Mouse (Mus musculus): ENCODE data around the gene B130006D01Rik. TPM values are rescaled to one million over a fixed set of nuclear protein-coding genes. Genes with fewer than 3 reads are reported as not detected.
"Not testable (repeated sequence)": the region's sequence is repeated elsewhere in the genome, so short reads cannot be mapped to it uniquely, and the experiment has no call there.

B130006D01Rik gene
- polyA plus RNA-seq, 1 experiment from 2014 or later = 0.91 TPM

DNA sequence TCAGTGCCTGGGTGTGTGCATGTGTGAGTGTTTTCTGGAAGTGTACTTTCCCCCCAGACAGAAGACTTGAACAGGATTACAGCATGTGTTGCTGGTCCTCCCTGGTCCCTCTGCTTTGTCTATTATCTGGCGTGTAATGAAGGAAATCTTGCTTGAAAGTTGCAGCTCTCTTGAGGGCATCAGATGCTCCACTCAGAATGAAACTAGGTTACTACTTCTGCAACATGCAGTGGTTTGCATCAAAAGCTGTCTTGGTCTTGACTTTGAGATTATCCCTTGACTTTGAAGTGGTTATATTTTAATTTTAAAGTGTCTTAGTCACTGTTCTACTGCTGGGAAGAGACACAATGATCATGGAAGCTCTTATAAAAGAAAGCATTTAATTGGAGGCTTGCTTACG lies 11.1 kb downstream of the B130006D01Rik start:
- Histone ChIP-seq H3K9me3 (ENCODE audit: control insufficient read depth, low read length) (no peaks in the 10 kb centered on the region), H3K36me3 (ENCODE audit: control insufficient read depth, insufficient read depth, low read length) (no peaks in the 10 kb centered on the region), H3K27me3 (ENCODE audit: control insufficient read depth, insufficient read depth, low read length) (no peaks in the 10 kb centered on the region), H3K4me3 (ENCODE audit: control insufficient read depth in 1 of 2, insufficient read depth in 1 of 2, low read depth in 1 of 2, low read length in 2 of 2) (no peak overlapping the region), H3K4me2 (ENCODE audit: low read length) (no peak overlapping the region), H3K9ac (ENCODE audit: low read length) (no peak overlapping the region), H3K4me1 (ENCODE audit: control insufficient read depth in 2 of 2, insufficient read depth in 2 of 2, low read length in 2 of 2) (peaks cover 2 to 5% of the 10 kb centered on the region in 2 experiments; a peak in 2 of 4 replicates), H3K27ac (replicated peaks in 1 of 2; ENCODE audit: control insufficient read depth in 1 of 2, insufficient read depth in 1 of 2, low read depth in 2 of 2, low read length in 2 of 2) (no peak overlapping the region)
- ATAC-seq (ENCODE audit: insufficient number of reproducible peaks, insufficient read depth, low FRiP score, low read depth) = no peak
- WGBS = 94% methylated on average over 2 of the region's 2 CpGs

DNA sequence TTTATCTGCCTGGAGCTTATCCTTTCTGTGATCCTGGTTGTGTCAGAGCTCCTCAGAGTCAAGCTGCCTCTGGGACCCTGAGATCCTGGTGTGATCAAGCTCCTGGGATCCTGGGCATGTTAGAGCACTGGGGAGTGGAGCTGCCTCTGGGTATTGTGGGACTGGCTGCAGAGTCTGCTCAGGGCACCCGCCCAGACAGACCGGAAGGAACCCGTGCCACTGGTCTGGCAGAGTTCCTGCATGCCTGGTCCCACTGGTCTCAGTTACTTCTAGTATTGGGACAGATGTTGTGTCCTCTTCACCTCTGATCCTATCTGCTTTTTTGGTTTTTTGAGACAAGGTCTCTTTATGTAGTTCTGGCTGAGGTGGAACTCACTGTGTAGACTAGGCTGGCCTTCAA lies 14.4 kb downstream of the B130006D01Rik start:
- H3K4me1 ChIP-seq (ENCODE audit: control insufficient read depth in 2 of 2, insufficient read depth in 2 of 2, low read length in 2 of 2) = peaks cover 2 to 5% of the 10 kb centered on the region in 2 experiments; a peak in 3 of 4 replicates
- no peak overlapping the region for H3K4me3 ChIP-seq (ENCODE audit: control insufficient read depth in 1 of 2, insufficient read depth in 1 of 2, low read depth in 1 of 2, low read length in 2 of 2)
- ATAC-seq (ENCODE audit: insufficient number of reproducible peaks, insufficient read depth, low FRiP score, low read depth) = no peak
- H3K4me2 ChIP-seq (ENCODE audit: low read length) = no peak overlapping the region
- no peak overlapping the region for H3K9ac ChIP-seq (ENCODE audit: low read length)
- no peaks in the 10 kb centered on the region for H3K27me3 ChIP-seq (ENCODE audit: control insufficient read depth, insufficient read depth, low read length)
- no peak overlapping the region for H3K27ac ChIP-seq (replicated peaks in 1 of 2; ENCODE audit: control insufficient read depth in 1 of 2, insufficient read depth in 1 of 2, low read depth in 2 of 2, low read length in 2 of 2)
- no peaks in the 10 kb centered on the region for H3K9me3 ChIP-seq (ENCODE audit: control insufficient read depth, low read length)
- no peaks in the 10 kb centered on the region for H3K36me3 ChIP-seq (ENCODE audit: control insufficient read depth, insufficient read depth, low read length)
- WGBS = 36% methylated on average over 3 of the region's 3 CpGs

DNA sequence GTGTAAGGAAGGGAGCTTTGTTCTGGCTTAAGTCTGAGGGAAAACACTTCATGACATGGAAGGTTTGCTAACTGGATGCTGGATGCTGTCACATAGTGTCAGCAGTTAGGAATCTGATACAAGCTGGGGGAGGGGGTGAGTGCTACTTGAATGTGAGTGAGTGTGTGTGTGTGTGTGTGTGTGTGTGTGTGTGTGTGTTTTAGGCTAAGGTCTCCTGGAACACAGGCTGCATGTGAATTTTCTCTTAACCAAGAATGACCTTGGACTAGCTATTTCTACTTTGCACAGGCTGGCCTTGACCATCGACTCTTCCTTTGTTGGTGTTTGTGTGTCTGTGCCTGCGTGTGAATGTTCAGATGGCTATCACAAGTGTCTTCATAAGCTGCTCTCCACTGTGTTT lies 21.1 kb downstream of the B130006D01Rik start:
- 0 out of 2 replicates have a peak, but pooled peaks cover 5% of the 10 kb centered on the region for H3K9me3 ChIP-seq (ENCODE audit: control insufficient read depth, low read length)
- H3K4me1 ChIP-seq (ENCODE audit: control insufficient read depth in 2 of 2, insufficient read depth in 2 of 2, low read length in 2 of 2) = peaks cover 0 to 9% of the 10 kb centered on the region in 2 experiments
- peaks cover 11% of the 10 kb centered on the region for H3K36me3 ChIP-seq (ENCODE audit: control insufficient read depth, insufficient read depth, low read length)
- H3K27me3 ChIP-seq (ENCODE audit: control insufficient read depth, insufficient read depth, low read length) = no peaks in the 10 kb centered on the region
- no peak overlapping the region for H3K9ac ChIP-seq (ENCODE audit: low read length)
- H3K4me2 ChIP-seq (ENCODE audit: low read length) = no peak overlapping the region
- 69% methylated on average over 2 of the region's 2 CpGs for WGBS
- H3K4me3 ChIP-seq (ENCODE audit: control insufficient read depth in 1 of 2, insufficient read depth in 1 of 2, low read depth in 1 of 2, low read length in 2 of 2) = no peak overlapping the region
- no peak for ATAC-seq (ENCODE audit: insufficient number of reproducible peaks, insufficient read depth, low FRiP score, low read depth)
- H3K27ac ChIP-seq (replicated peaks in 1 of 2; ENCODE audit: control insufficient read depth in 1 of 2, insufficient read depth in 1 of 2, low read depth in 2 of 2, low read length in 2 of 2) = no peak overlapping the region

DNA sequence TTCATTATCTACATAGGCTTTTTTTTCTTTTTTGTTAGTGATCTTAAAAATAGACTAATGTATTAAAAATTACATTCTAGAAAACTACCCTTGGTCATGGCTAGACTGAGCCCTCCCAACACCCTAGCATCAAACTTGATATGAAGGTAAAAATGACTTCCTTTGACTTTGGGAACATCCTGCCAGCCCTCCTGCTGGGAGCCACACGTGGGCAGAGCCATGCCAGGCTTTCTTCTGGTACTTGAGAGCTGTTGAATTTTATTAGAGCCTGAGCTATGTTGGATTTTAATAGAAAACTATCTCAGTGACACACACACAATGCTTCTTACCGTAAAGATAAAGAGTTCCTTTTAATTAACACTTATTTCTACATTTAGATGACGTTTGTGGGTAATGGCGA lies 23.4 kb downstream of the B130006D01Rik start:
- Histone ChIP-seq H3K4me2 (ENCODE audit: low read length) (no peak overlapping the region), H3K9me3 (ENCODE audit: control insufficient read depth, low read length) (0 out of 2 replicates have a peak, but pooled peaks cover 5% of the 10 kb centered on the region), H3K27me3 (ENCODE audit: control insufficient read depth, insufficient read depth, low read length) (no peaks in the 10 kb centered on the region), H3K9ac (ENCODE audit: low read length) (no peak overlapping the region), H3K4me1 (ENCODE audit: control insufficient read depth in 2 of 2, insufficient read depth in 2 of 2, low read length in 2 of 2) (peaks cover 0 to 9% of the 10 kb centered on the region in 2 experiments; a peak in 3 of 4 replicates), H3K36me3 (ENCODE audit: control insufficient read depth, insufficient read depth, low read length) (peaks cover 22% of the 10 kb centered on the region), H3K27ac (replicated peaks in 1 of 2; ENCODE audit: control insufficient read depth in 1 of 2, insufficient read depth in 1 of 2, low read depth in 2 of 2, low read length in 2 of 2) (no peak overlapping the region), H3K4me3 (ENCODE audit: control insufficient read depth in 1 of 2, insufficient read depth in 1 of 2, low read depth in 1 of 2, low read length in 2 of 2) (no peak overlapping the region)
- WGBS = 85% methylated on average over 4 of the region's 4 CpGs
- no peak for ATAC-seq (ENCODE audit: insufficient number of reproducible peaks, insufficient read depth, low FRiP score, low read depth)

DNA sequence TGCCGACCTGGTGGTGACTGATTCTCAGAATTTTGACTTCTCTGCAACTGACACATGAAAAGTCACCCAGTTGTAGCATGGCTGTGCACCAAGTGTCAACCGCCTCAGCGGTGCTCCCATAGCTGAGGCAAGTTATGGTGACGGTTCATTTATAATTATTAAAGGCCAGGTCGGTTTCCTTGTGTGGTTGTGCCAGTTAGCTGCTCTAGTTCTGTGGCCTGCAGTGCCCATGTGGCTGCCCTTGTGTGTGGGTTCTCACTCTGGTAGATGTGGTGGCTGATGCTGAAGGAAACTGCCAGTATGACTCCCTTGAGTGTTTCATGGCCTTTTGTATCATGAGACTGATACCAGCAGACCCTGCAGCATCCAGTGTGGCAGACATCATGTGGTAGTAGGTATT lies 24.9 kb downstream of the B130006D01Rik start:
- Histone ChIP-seq H3K27ac (replicated peaks in 1 of 2; ENCODE audit: control insufficient read depth in 1 of 2, insufficient read depth in 1 of 2, low read depth in 2 of 2, low read length in 2 of 2) (no peak overlapping the region), H3K9me3 (ENCODE audit: control insufficient read depth, low read length) (0 out of 2 replicates have a peak, but pooled peaks cover 5% of the 10 kb centered on the region), H3K4me3 (ENCODE audit: control insufficient read depth in 1 of 2, insufficient read depth in 1 of 2, low read depth in 1 of 2, low read length in 2 of 2) (no peak overlapping the region), H3K27me3 (ENCODE audit: control insufficient read depth, insufficient read depth, low read length) (no peaks in the 10 kb centered on the region), H3K36me3 (ENCODE audit: control insufficient read depth, insufficient read depth, low read length) (peaks cover 31% of the 10 kb centered on the region), H3K4me1 (ENCODE audit: control insufficient read depth in 2 of 2, insufficient read depth in 2 of 2, low read length in 2 of 2) (peaks cover 0 to 9% of the 10 kb centered on the region in 2 experiments; a peak in 3 of 4 replicates), H3K9ac (ENCODE audit: low read length) (no peak overlapping the region), H3K4me2 (ENCODE audit: low read length) (no peak overlapping the region)
- no peak for ATAC-seq (ENCODE audit: insufficient number of reproducible peaks, insufficient read depth, low FRiP score, low read depth)
- 85% methylated on average over 5 of the region's 5 CpGs for WGBS

DNA sequence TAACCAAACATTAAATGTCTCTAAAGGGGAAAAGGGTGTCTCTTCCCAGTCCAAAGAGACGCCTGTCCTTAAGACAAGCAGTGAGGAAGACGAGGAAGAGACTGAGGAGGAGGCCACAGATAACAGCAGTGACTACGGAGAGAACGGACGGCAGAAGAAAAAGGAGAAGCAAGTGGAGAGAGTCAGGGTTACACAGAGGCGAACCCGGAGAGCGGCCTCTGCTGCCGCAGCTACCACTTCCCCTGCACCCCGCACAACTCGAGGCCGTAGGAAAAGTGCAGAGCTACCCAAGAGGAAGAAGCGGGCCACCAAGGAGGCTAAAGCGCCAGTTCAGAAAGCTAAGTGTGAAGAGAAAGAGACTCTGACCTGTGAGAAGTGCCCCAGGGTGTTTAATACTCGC lies 26.2 kb downstream of the B130006D01Rik start:
- Histone ChIP-seq H3K9ac (ENCODE audit: low read length) (no peak overlapping the region), H3K4me1 (ENCODE audit: control insufficient read depth in 2 of 2, insufficient read depth in 2 of 2, low read length in 2 of 2) (peaks cover 0 to 3% of the 10 kb centered on the region in 2 experiments; a peak in 3 of 4 replicates), H3K9me3 (ENCODE audit: control insufficient read depth, low read length) (0 out of 2 replicates have a peak, but pooled peaks cover 5% of the 10 kb centered on the region), H3K4me3 (ENCODE audit: control insufficient read depth in 1 of 2, insufficient read depth in 1 of 2, low read depth in 1 of 2, low read length in 2 of 2) (no peak overlapping the region), H3K36me3 (ENCODE audit: control insufficient read depth, insufficient read depth, low read length) (peaks cover 42% of the 10 kb centered on the region), H3K27ac (replicated peaks in 1 of 2; ENCODE audit: control insufficient read depth in 1 of 2, insufficient read depth in 1 of 2, low read depth in 2 of 2, low read length in 2 of 2) (no peak overlapping the region), H3K4me2 (ENCODE audit: low read length) (no peak overlapping the region), H3K27me3 (ENCODE audit: control insufficient read depth, insufficient read depth, low read length) (no peaks in the 10 kb centered on the region)
- ATAC-seq (ENCODE audit: insufficient number of reproducible peaks, insufficient read depth, low FRiP score, low read depth) = no peak
- 82% methylated on average over 15 of the region's 15 CpGs for WGBS

DNA sequence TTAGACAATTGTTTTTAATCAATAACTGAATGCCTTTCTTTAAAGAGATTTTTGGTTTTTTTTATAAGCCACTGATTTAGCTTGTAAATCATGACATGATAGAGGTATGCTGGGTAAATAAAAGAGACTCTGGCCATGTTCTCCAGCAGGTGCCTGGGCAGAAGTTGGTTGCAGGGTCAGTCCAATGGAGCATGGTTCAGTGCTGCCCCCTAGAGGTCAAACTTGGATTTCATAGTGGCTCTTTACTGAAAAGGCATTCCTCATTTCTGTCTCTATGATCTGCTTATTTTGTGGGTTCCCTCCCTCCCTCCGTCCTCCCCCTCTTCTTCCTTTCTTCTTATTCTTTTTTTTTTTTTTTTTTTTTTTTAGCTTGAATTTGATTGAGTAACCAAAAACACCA lies 27.6 kb downstream of the B130006D01Rik start:
- 6% methylated on average over 1 of the region's 1 CpGs for WGBS
- no peak overlapping the region for H3K27ac ChIP-seq (replicated peaks in 1 of 2; ENCODE audit: control insufficient read depth in 1 of 2, insufficient read depth in 1 of 2, low read depth in 2 of 2, low read length in 2 of 2)
- no peak overlapping the region for H3K4me3 ChIP-seq (ENCODE audit: control insufficient read depth in 1 of 2, insufficient read depth in 1 of 2, low read depth in 1 of 2, low read length in 2 of 2)
- H3K27me3 ChIP-seq (ENCODE audit: control insufficient read depth, insufficient read depth, low read length) = no peaks in the 10 kb centered on the region
- H3K36me3 ChIP-seq (ENCODE audit: control insufficient read depth, insufficient read depth, low read length) = peaks cover 54% of the 10 kb centered on the region
- no peak overlapping the region for H3K4me2 ChIP-seq (ENCODE audit: low read length)
- no peak overlapping the region for H3K9ac ChIP-seq (ENCODE audit: low read length)
- no peak for ATAC-seq (ENCODE audit: insufficient number of reproducible peaks, insufficient read depth, low FRiP score, low read depth)
- H3K9me3 ChIP-seq (ENCODE audit: control insufficient read depth, low read length) = 0 out of 2 replicates have a peak, but pooled peaks cover 3% of the 10 kb centered on the region
- no peaks in the 10 kb centered on the region; a peak in 1 of 4 replicates for H3K4me1 ChIP-seq (ENCODE audit: control insufficient read depth in 2 of 2, insufficient read depth in 2 of 2, low read length in 2 of 2)

DNA sequence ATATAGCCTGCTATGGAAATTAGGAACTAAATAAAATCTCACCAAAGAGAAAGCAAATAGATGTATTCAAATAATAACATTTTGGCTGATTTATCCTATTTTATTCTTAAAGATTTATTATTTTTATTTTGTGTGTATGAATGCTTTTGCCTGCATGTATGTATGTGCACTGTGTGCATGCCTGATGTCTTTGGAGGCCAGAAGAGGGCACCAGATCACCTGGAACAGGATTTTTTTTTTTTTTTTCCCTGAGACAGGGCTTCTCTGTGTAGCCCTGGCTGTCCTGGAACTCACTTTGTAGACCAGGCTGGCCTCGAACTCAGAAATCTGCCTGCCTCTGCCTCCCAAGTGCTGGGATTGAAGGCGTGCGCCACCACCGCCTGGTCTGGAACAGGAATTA lies 31.8 kb downstream of the B130006D01Rik start:
- not testable (repeated sequence) for H3K9me3 ChIP-seq (ENCODE audit: control insufficient read depth, low read length); ATAC-seq (ENCODE audit: insufficient number of reproducible peaks, insufficient read depth, low FRiP score, low read depth); H3K27ac ChIP-seq (replicated peaks in 1 of 2; ENCODE audit: control insufficient read depth in 1 of 2, insufficient read depth in 1 of 2, low read depth in 2 of 2, low read length in 2 of 2); H3K4me1 ChIP-seq (ENCODE audit: control insufficient read depth in 2 of 2, insufficient read depth in 2 of 2, low read length in 2 of 2); H3K4me3 ChIP-seq (ENCODE audit: control insufficient read depth in 1 of 2, insufficient read depth in 1 of 2, low read depth in 1 of 2, low read length in 2 of 2); H3K27me3 ChIP-seq (ENCODE audit: control insufficient read depth, insufficient read depth, low read length); H3K4me2 ChIP-seq (ENCODE audit: low read length); H3K9ac ChIP-seq (ENCODE audit: low read length)
- WGBS = 95% methylated on average over 4 of the region's 4 CpGs
- H3K36me3 ChIP-seq (ENCODE audit: control insufficient read depth, insufficient read depth, low read length) = peaks cover 67% of the 10 kb centered on the region

All from heart, embryonic 14.5 days (tissue).